Mouse (Mus musculus) embryonic facial prominence, embryonic 12.5 days (tissue): ENCODE measurements around the gene Rars. TPM values are rescaled to one million over a fixed set of nuclear protein-coding genes. Genes with fewer than 3 reads are reported as not detected.

Experiments used
- ATAC-seq: fragments of 200-750 bp; cut with Nextera tagmentation; 2 replicates; pipeline ENCODE4 v1.8.0; 2017; ENCODE audit not compliant: insufficient number of reproducible peaks, insufficient read depth, low FRiP score, low TSS enrichment
- H3K27ac ChIP-seq: fragments of 300-500 bp; sonication (generic); 2 replicates; pipeline ENCODE4 v1.5.1; 2016; ENCODE audit warnings: mild to moderate bottlenecking
- H3K27me3 ChIP-seq: fragments of 300-500 bp; sonication (generic); 2 replicates; pipeline ENCODE4 v1.6.1; 2016; ENCODE audit warnings: mild to moderate bottlenecking, moderate library complexity
- H3K36me3 ChIP-seq: fragments of 300-500 bp; sonication (generic); 2 replicates; pipeline ENCODE4 v1.6.1; 2016; ENCODE audit warnings: mild to moderate bottlenecking
- H3K4me1 ChIP-seq: fragments of 300-500 bp; sonication (generic); 2 replicates; pipeline ENCODE4 v1.6.1; 2016
- H3K4me2 ChIP-seq: fragments of 300-500 bp; sonication (generic); replicated peaks from 2 replicates; pipeline ENCODE4 v1.6.1; 2016; ENCODE audit warnings: mild to moderate bottlenecking, moderate library complexity
- H3K4me3 ChIP-seq: fragments of 300-500 bp; sonication (generic); 2 replicates; pipeline ENCODE4 v1.5.1; 2016; ENCODE audit warnings: mild to moderate bottlenecking
- H3K9ac ChIP-seq: fragments of 300-500 bp; sonication (generic); 2 replicates; pipeline ENCODE4 v1.6.1; 2016; ENCODE audit warnings: mild to moderate bottlenecking, moderate library complexity
- H3K9me3 ChIP-seq: fragments of 300-500 bp; sonication (generic); 2 replicates; pipeline ENCODE4 v1.6.1; 2016; ENCODE audit warnings: mild to moderate bottlenecking, moderate library complexity
- WGBS: fragments of 180-500 bp; shearing (Covaris S2); methylation state at CpG from one replicate; pipeline ENCODE4 v1.1.7; 2016; 5-methylcytosine and 5-hydroxymethylcytosine counted together
- polyA plus RNA-seq: library from polyadenylated mRNA; unstranded; fragments of >200 nt; fragmentation: Nextera tagmentation; extraction: Ambion mirVana; gene quantifications from 2 replicates; pipeline ENCODE4 v1.2.1, GENCODE M21; 2016

The Rars gene
- 84.7 and 88.0 TPM in 2 replicates for polyA plus RNA-seq

DNA sequence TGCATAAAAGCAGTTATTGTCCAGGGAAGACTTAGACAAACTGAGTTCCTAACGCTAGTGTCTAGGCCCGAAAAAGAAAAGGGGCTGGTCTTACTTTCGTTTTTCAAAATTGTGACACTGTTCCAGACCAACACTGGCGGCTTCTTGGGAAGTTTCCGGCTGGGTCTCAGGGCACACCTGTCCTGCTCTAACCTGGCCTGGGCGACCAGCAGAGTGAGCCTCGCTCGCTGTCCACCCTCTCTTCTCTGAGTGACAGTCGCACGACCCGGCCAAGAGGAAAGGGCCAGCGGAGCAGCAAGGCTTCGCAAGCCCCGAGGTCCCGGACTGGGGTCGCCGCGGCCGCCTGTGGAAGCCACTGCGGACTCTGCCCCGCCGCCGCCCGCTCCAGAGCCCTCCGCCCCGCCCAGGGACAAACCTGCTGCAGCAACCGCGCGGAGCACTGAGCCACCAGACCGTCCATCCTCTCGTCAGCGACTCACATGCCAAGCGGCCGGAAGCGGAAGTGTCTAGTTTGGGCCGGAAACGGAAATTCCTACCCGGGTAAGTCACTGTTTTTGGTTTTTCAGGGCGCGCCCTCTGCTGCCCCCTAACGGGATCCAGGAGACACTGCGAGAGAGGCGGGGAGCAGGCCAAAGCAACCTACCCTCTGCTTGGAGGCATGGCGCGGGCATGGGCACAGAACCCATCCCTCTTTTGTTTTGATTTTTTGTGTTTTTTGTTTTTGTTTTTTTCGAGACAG, at the start of gene Rars:
Rars (minus strand) TSS at position 485 of the 739 bp plus-strand sequence.
- Histone ChIP-seq H3K4me1 (peaks cover 7% of the 10 kb centered on the region), H3K9ac (peak within 1 kb of the TSS; percentile 83), H3K4me2 (peak within 1 kb of the TSS; percentile 72), H3K4me3 (peak within 1 kb of the TSS; percentile 85), H3K27ac (peak within 1 kb of the TSS; percentile 24; the same call in 1 of the 2 replicates), H3K27me3 (no peaks in the 10 kb centered on the region), H3K36me3 (peaks cover 21% of the 10 kb centered on the region), H3K9me3 (no peaks in the 10 kb centered on the region)
- peak; percentile 58 for ATAC-seq
- 2% methylated on average over 46 of the region's 46 CpGs for WGBS

DNA sequence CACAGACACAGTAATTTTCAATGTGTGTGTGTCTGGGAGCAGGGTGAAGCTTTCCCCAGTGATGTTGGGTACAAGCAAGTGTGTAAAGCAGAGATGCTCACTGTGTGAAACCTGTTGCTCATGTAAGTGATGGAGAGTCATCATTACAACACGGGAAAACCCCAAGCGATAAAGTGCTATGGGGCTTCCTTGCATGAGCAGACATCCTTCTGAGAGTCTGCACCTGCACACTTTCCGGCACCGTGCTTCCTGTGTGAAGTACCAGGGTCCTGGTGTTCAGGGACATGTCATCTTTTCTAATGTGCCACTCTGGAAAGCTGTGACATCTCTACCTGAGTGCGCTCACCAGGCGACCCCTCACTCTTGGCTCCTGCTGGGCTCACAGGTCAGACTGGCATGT, 48.5 kb upstream of the Rars start:
- H3K9ac ChIP-seq = no peak overlapping the region
- no peak for ATAC-seq
- H3K4me2 ChIP-seq = no peak overlapping the region
- H3K27me3 ChIP-seq = no peaks in the 10 kb centered on the region
- 93% methylated on average over 6 of the region's 6 CpGs for WGBS
- H3K9me3 ChIP-seq = no peaks in the 10 kb centered on the region
- H3K36me3 ChIP-seq = no peaks in the 10 kb centered on the region
- peaks cover 7% of the 10 kb centered on the region; the same call in 1 of the 2 replicates for H3K4me1 ChIP-seq
- H3K4me3 ChIP-seq = no peak overlapping the region
- H3K27ac ChIP-seq = no peak overlapping the region

DNA sequence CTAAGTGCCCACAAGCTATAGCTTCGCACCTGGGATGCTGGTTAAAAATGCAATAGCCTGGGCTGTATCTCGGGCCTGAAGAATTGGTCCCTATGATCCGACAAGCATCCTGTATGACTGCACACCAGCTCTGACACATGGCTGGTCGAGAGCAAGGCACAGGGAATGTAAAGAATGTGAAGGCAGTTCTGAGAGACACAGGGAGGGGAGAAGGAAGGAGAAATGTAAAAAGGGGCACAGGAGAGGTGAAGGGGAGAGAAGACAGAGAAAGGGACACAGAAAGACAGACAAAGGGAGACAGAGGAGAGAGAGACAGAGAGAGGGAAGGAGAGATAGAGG, 44.2 kb upstream of the Rars start:
- H3K27me3 ChIP-seq = peaks cover 7% of the 10 kb centered on the region; the same call in 1 of the 2 replicates
- ATAC-seq = no peak
- WGBS = 49% methylated on average over 4 of the region's 4 CpGs
- H3K27ac ChIP-seq = no peak overlapping the region
- no peaks in the 10 kb centered on the region for H3K9me3 ChIP-seq
- no peak overlapping the region for H3K4me3 ChIP-seq
- H3K36me3 ChIP-seq = no peaks in the 10 kb centered on the region
- peaks cover 20% of the 10 kb centered on the region; the same call in 1 of the 2 replicates for H3K4me1 ChIP-seq
- no peak overlapping the region for H3K4me2 ChIP-seq
- no peak overlapping the region for H3K9ac ChIP-seq

GRCm38 (mm10) chr11:35877651-35878558, 43.6 kb upstream of the Rars start:
- H3K4me2 ChIP-seq = no peak overlapping the region

GRCm38 (mm10) chr11:35873624-35874244, 39.4 kb upstream of the Rars start:
- Histone ChIP-seq H3K36me3 (0 out of 2 replicates have a peak, but pooled peaks cover 4% of the 10 kb centered on the region), H3K4me2 (peak overlapping the region; percentile 16; the same call in 1 of the 2 replicates), H3K9me3 (no peaks in the 10 kb centered on the region), H3K27ac (no peak overlapping the region), H3K9ac (no peak overlapping the region), H3K27me3 (peaks cover 7% of the 10 kb centered on the region; the same call in 1 of the 2 replicates), H3K4me1 (peaks cover 25% of the 10 kb centered on the region; the same call in 1 of the 2 replicates), H3K4me3 (no peak overlapping the region)
- 0 out of 2 replicates have a peak, but pooled peaks have one; percentile 23 for ATAC-seq
- 37% methylated on average over 21 of the region's 21 CpGs for WGBS

More at GRCm38 (mm10) chr11:35877651-35878558, 43.6 kb upstream of the Rars start:
- Histone ChIP-seq H3K9me3 (no peaks in the 10 kb centered on the region), H3K9ac (no peak overlapping the region), H3K27ac (peak overlapping the region; percentile 25; the same call in 1 of the 2 replicates), H3K36me3 (no peaks in the 10 kb centered on the region), H3K4me1 (peaks cover 20% of the 10 kb centered on the region; the same call in 1 of the 2 replicates), H3K4me3 (no peak overlapping the region), H3K27me3 (peaks cover 7% of the 10 kb centered on the region; the same call in 1 of the 2 replicates)
- peak; percentile 47; the same call in 1 of the 2 replicates for ATAC-seq
- WGBS = 59% methylated on average over 14 of the region's 14 CpGs

- WGBS = 56% methylated on average over 9 of the region's 9 CpGs
- no peak overlapping the region for H3K27ac ChIP-seq
- no peak overlapping the region for H3K9ac ChIP-seq
- H3K4me1 ChIP-seq = peaks cover 16% of the 10 kb centered on the region
- no peak for ATAC-seq
- peaks cover 6% of the 10 kb centered on the region; the same call in 1 of the 2 replicates for H3K27me3 ChIP-seq
- 0 out of 2 replicates have a peak, but pooled peaks cover 4% of the 10 kb centered on the region for H3K36me3 ChIP-seq
- H3K4me2 ChIP-seq = no peak overlapping the region
- H3K4me3 ChIP-seq = no peak overlapping the region
- H3K9me3 ChIP-seq = no peaks in the 10 kb centered on the region
Measured at GRCm38 (mm10) chr11:35870961-35871360, 36.7 kb upstream of the Rars start.

DNA sequence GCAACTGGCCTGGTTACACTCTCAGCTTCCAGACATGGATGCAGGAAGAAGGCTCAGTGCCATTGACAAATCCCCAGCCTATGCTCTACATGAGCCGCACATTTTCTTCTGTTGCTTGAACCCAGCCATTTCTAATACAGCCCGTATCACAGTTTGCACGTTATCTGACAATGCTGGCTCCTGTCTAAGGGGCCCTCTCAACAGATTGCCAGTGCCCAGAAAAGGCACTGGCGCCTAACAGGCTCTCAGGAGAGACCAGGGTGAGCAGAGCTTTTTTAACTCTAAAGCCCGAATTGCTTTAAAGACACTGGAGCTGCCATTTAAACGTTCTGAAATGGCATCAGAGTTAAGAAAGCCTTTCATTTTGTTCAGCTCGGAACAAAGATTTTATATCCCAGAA, 31.8 kb upstream of the Rars start:
- Histone ChIP-seq H3K9me3 (no peaks in the 10 kb centered on the region), H3K4me3 (no peak overlapping the region), H3K36me3 (0 out of 2 replicates have a peak, but pooled peaks cover 4% of the 10 kb centered on the region), H3K4me2 (no peak overlapping the region), H3K4me1 (peaks cover 25% of the 10 kb centered on the region), H3K27ac (peak overlapping the region; percentile 79), H3K27me3 (no peaks in the 10 kb centered on the region), H3K9ac (no peak overlapping the region)
- no peak for ATAC-seq
- 77% methylated on average over 7 of the region's 7 CpGs for WGBS

- H3K4me3 ChIP-seq = no peak overlapping the region
- no peak overlapping the region for H3K9ac ChIP-seq
- H3K9me3 ChIP-seq = no peaks in the 10 kb centered on the region
- no peaks in the 10 kb centered on the region for H3K27me3 ChIP-seq
- WGBS = 24% methylated on average over 9 of the region's 9 CpGs
- H3K4me2 ChIP-seq = peak overlapping the region; percentile 31
- H3K27ac ChIP-seq = peak overlapping the region; percentile 79
- H3K4me1 ChIP-seq = peaks cover 23% of the 10 kb centered on the region
- peak; percentile 92 for ATAC-seq
- H3K36me3 ChIP-seq = 0 out of 2 replicates have a peak, but pooled peaks cover 2% of the 10 kb centered on the region
Measured at GRCm38 (mm10) chr11:35864981-35865604, 30.8 kb upstream of the Rars start.

DNA sequence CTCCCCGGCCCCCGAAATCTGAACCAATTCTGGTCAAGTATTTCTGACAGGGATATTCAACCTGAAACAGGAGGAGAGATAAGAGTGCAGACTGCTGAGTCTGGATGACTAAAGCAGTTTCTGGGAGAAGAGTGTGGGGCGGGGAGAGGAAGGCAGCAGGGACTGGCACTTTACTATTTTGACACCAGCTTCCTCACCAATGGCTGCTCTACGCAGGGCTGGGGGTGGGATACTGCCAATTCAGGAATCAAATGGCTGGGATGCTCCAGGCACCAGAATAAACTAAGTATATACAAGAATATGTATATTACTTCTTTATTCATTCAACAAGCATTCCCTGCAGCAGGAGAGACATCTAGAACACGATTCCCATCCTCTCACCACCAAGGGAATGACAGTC, 29.3 kb upstream of the Rars start:
- no peaks in the 10 kb centered on the region for H3K9me3 ChIP-seq
- H3K9ac ChIP-seq = no peak overlapping the region
- no peak for ATAC-seq
- H3K4me1 ChIP-seq = peaks cover 23% of the 10 kb centered on the region
- H3K36me3 ChIP-seq = no peaks in the 10 kb centered on the region
- no peak overlapping the region for H3K27ac ChIP-seq
- no peak overlapping the region for H3K4me2 ChIP-seq
- 87% methylated on average over 5 of the region's 5 CpGs for WGBS
- no peaks in the 10 kb centered on the region for H3K27me3 ChIP-seq
- no peak overlapping the region for H3K4me3 ChIP-seq

DNA sequence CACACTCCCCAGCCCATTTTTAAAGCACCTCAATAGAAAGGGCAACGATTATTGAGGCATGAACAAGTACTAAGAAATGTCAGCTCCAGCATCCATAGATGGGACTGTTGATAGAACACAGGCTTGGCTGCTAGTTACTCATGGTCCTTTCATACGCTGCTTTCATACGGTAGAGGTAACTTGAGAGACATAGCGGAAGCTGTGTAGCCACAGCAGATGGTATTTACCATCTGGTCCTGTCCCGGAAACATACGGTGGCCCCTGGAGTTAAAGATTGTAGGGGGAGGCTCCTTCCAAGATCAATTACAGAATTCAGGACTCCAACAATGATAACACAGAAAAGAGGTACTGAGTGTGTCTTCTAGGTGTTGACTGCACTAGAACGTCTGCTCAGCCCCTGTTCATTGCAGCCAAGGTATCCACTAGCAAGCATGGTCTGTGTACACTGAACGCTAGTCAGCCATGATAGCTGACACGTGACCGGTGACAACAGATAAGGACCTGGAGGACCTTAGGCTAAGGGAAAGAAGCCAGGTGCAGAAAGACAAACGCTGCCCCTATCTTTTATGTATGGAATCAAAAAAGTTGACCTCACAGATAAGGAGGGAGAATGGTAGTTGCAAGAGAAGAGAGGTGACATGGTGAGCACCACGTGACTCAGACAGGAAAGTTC, 23.2 kb upstream of the Rars start:
- H3K9ac ChIP-seq = no peak overlapping the region
- 0 out of 2 replicates have a peak, but pooled peaks cover 3% of the 10 kb centered on the region for H3K4me1 ChIP-seq
- no peak overlapping the region for H3K4me3 ChIP-seq
- H3K27me3 ChIP-seq = no peaks in the 10 kb centered on the region
- H3K9me3 ChIP-seq = no peaks in the 10 kb centered on the region
- no peak overlapping the region for H3K27ac ChIP-seq
- no peaks in the 10 kb centered on the region for H3K36me3 ChIP-seq
- 76% methylated on average over 12 of the region's 12 CpGs for WGBS
- H3K4me2 ChIP-seq = no peak overlapping the region
- no peak for ATAC-seq
